In the genomic region with DNA sequence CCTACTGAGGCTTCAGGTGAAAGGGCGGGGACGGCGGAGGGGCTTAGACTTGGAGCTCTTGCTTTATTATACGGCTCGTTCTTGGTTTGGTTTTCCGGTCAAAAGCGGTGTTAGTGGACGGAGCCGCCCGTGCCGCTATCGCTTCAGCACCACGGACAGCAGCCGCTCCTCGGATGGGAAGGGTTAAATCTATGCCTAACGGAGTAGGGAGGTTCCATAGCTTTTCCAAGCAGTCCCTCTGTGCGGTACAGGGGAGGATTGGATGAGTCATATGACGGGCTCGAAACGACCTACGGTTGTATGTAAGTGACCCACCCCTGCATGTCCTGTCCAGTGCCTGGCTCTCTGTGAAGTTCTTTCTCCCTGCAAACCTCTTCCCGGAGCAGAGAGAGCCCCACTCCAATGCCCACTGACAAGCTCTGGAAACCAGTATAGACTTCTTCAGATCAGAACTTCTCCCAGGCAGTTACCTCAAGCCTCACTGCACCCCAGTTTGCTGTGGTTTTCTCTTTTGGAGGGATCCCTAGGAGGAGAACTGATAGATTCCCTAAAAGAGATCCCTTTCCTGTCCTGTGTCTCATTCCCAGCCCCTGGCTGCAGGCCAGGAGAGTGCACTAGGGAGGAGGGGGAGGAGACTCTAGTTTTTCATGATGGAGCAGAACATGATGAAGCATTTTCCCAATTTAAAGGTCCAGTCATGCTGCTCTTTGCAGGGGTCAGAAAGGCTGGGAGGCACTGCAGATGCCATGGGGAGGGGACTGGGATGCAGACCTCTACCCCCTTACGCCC, we compare ENCODE assay signal across 8 mouse cellular contexts. TPM values are rescaled to one million over a fixed set of nuclear protein-coding genes. Genes with fewer than 3 reads are reported as not detected.
DNase-seq lines count a peak whose midpoint lies in the region; ATAC-seq lines count a peak whose summit lies in the region.

No protein-coding gene starts in this region.

- peaks cover 92% of the 10 kb centered on the region for H3K27me3 ChIP-seq in kidney, embryonic 16.5 days (ENCODE audit: insufficient read depth, low read length)
- H3K27me3 ChIP-seq in forebrain, embryonic 15.5 days = peaks cover 80% of the 10 kb centered on the region
- H3K27me3 ChIP-seq in midbrain, embryonic 11.5 days (ENCODE audit: control insufficient read depth, insufficient read depth, low read length) = peaks cover 60% of the 10 kb centered on the region

- WGBS in kidney, embryonic 16.5 days = 7% methylated on average over 23 of the region's 23 CpGs
- WGBS in forebrain, embryonic 15.5 days = 6% methylated on average over 23 of the region's 23 CpGs
- 4% methylated on average over 23 of the region's 23 CpGs for WGBS in midbrain, embryonic 11.5 days

- H3K9ac ChIP-seq in kidney, embryonic 16.5 days (replicated peaks; ENCODE audit: low read length) = no peak overlapping the region
- H3K9ac ChIP-seq in forebrain, embryonic 15.5 days (replicated peaks) = no peak overlapping the region
- no peak overlapping the region for H3K9ac ChIP-seq in midbrain, embryonic 11.5 days (ENCODE audit: low read length)

- H3K4me2 ChIP-seq in kidney, embryonic 16.5 days (replicated peaks; ENCODE audit: low read depth, low read length) = no peak overlapping the region
- peak overlapping the region; percentile 80 for H3K4me2 ChIP-seq in forebrain, embryonic 15.5 days (replicated peaks)
- no peak overlapping the region for H3K4me2 ChIP-seq in midbrain, embryonic 11.5 days

- peak; percentile 61 for DNase-seq in kidney, adult 18-20 months
- peak; percentile 42 to 51 for DNase-seq in adrenal gland, adult 18-20 months (ENCODE audit: low spot score in 2 of 2)
- peak; percentile 55 for DNase-seq in kidney, postnatal 14 days
- DNase-seq in midbrain, embryonic 11.5 days (ENCODE audit: low spot score, missing footprints) = peak; percentile 97
- DNase-seq in testis, postnatal 14 days (ENCODE audit: low spot score) = peak; percentile 34
- DNase-seq in spleen, adult 18-20 months = no peak

- H3K36me3 ChIP-seq in kidney, embryonic 16.5 days (ENCODE audit: insufficient read depth, low read length) = no peaks in the 10 kb centered on the region
- H3K36me3 ChIP-seq in forebrain, embryonic 15.5 days = no peaks in the 10 kb centered on the region
- H3K36me3 ChIP-seq in midbrain, embryonic 11.5 days (ENCODE audit: control insufficient read depth, insufficient read depth, low read length) = no peaks in the 10 kb centered on the region

- no peak for ATAC-seq in kidney, embryonic 16.5 days (ENCODE audit: low FRiP score, low TSS enrichment)
- no peak for ATAC-seq in forebrain, embryonic 15.5 days (replicated peaks)
- no peak for ATAC-seq in midbrain, embryonic 11.5 days (ENCODE audit: low FRiP score)

- H3K4me3 ChIP-seq in kidney, embryonic 16.5 days (ENCODE audit: low read length) = no peak overlapping the region
- peak overlapping the region; percentile 57 for H3K4me3 ChIP-seq in forebrain, embryonic 15.5 days
- no peak overlapping the region for H3K4me3 ChIP-seq in midbrain, embryonic 11.5 days (ENCODE audit: low read depth, low read length)

- H3K27ac ChIP-seq in kidney, embryonic 16.5 days (ENCODE audit: low read length) = no peak overlapping the region
- no peak overlapping the region for H3K27ac ChIP-seq in forebrain, embryonic 15.5 days (replicated peaks)
- H3K27ac ChIP-seq in midbrain, embryonic 11.5 days (ENCODE audit: low read depth, low read length) = no peak overlapping the region

- no peaks in the 10 kb centered on the region for H3K9me3 ChIP-seq in kidney, embryonic 16.5 days (ENCODE audit: low read length)
- H3K9me3 ChIP-seq in forebrain, embryonic 15.5 days = no peaks in the 10 kb centered on the region
- no peaks in the 10 kb centered on the region for H3K9me3 ChIP-seq in midbrain, embryonic 11.5 days (ENCODE audit: control insufficient read depth, low read length)

- H3K4me1 ChIP-seq in kidney, embryonic 16.5 days (ENCODE audit: insufficient read depth, low read length) = peaks cover 13% of the 10 kb centered on the region
- peaks cover 29% of the 10 kb centered on the region for H3K4me1 ChIP-seq in forebrain, embryonic 15.5 days
- H3K4me1 ChIP-seq in midbrain, embryonic 11.5 days (ENCODE audit: control insufficient read depth, insufficient read depth, low read length) = peaks cover 19% of the 10 kb centered on the region

RNA-seq across cellular contexts. Expression of gene Nefh, which starts 1.6 kb away (rescaled TPM):
- 0.19 TPM in 2 replicates for polyA plus RNA-seq in kidney, embryonic 16.5 days (2015; fragmentation: Nextera tagmentation; extraction: Ambion mirVana)
- 1 to 10 TPM; 1.9 to 2.7 TPM for total RNA-seq in adrenal gland, adult 18-20 months (2021)
- 0.89 and 0.91 TPM in 2 replicates for polyA plus RNA-seq in forebrain, embryonic 15.5 days (2015; fragmentation: Nextera tagmentation; extraction: Ambion mirVana)
- polyA plus RNA-seq in midbrain, embryonic 11.5 days (2014; fragmentation: Nextera tagmentation; extraction: Ambion mirVana) = 0.77 and 0.79 TPM in 2 replicates

RNA-seq across cellular contexts. Expression of gene Ap1b1, which starts 37.2 kb away (rescaled TPM):
- polyA plus RNA-seq in kidney, embryonic 16.5 days (2015; fragmentation: Nextera tagmentation; extraction: Ambion mirVana) = 76.9 and 79.1 TPM in 2 replicates
- 10 to 100 TPM; 54.3 to 73.9 TPM for total RNA-seq in adrenal gland, adult 18-20 months (2021)
- polyA plus RNA-seq in forebrain, embryonic 15.5 days (2015; fragmentation: Nextera tagmentation; extraction: Ambion mirVana) = 78.5 and 81.4 TPM in 2 replicates
- polyA plus RNA-seq in midbrain, embryonic 11.5 days (2014; fragmentation: Nextera tagmentation; extraction: Ambion mirVana) = 59.5 and 61.6 TPM in 2 replicates

RNA-seq across cellular contexts. Expression of gene Thoc5, which starts 54.3 kb away (rescaled TPM):
- 39.0 and 39.5 TPM in 2 replicates for polyA plus RNA-seq in kidney, embryonic 16.5 days (2015; fragmentation: Nextera tagmentation; extraction: Ambion mirVana)
- 10 to 100 TPM; 27.9 to 28.0 TPM for total RNA-seq in adrenal gland, adult 18-20 months (2021)
- polyA plus RNA-seq in forebrain, embryonic 15.5 days (2015; fragmentation: Nextera tagmentation; extraction: Ambion mirVana) = 64.6 and 64.8 TPM in 2 replicates
- polyA plus RNA-seq in midbrain, embryonic 11.5 days (2014; fragmentation: Nextera tagmentation; extraction: Ambion mirVana) = 61.2 and 65.5 TPM in 2 replicates

Comparison
In these comparisons a context has a peak if more than half of its experiments do, and no peak if none do; other contexts are left out.
1. DNase-seq: peak in kidney, adult 18-20 months (single experiment), adrenal gland, adult 18-20 months (2 of 2), kidney, postnatal 14 days (single experiment), midbrain, embryonic 11.5 days (single experiment) and testis, postnatal 14 days (single experiment); none in spleen, adult 18-20 months (0 of 2).